Mouse (Mus musculus): Measurements from ENCODE around the gene Apip.
A peak's percentile ranks its signal among the peaks of the same experiment; 100 is the strongest.

Gene Apip

DNA sequence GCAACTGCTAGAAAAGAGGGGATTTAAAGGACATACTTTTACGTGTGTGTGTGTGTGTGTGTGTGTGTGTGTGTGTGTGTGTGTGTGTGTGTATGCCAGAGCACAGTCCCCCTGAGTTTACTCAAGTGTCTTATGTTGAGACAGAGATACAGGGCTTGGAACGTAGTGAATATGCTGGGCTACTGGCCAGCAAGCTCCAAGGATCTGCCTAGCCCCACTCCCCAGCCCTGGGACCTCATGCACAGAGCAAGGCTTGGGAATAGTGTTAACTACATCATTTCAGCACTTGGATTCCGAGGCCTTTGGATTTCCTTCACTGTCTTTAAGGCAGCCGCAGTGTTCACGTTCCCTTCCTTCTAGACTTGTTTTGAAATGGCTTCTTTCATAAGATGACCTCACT is 29.1 kb downstream of the Apip start:
- no peak for DNase-seq (ENCODE audit: low read depth, low spot score)

DNA sequence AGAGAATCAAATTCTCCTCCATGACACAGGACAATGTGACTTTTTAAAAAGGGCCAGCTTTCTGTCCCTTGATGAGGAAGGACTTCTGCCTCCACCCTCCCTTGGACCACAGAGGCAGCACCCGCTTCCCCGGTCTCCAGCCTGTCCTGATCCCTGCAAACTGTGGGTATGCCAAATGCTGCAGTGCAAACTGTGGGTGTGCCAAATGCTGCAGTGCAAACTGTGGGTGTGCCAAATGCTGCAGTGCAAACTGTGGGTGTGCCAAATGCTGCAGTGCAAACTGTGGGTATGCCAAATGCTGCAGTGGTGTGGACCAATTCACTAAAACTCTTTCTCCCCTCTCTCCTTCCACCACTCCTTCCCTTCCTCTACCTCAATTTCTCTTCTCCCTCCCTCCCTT is 32.7 kb downstream of the Apip start:
- no peak for DNase-seq (ENCODE audit: low read depth, low spot score)

DNA sequence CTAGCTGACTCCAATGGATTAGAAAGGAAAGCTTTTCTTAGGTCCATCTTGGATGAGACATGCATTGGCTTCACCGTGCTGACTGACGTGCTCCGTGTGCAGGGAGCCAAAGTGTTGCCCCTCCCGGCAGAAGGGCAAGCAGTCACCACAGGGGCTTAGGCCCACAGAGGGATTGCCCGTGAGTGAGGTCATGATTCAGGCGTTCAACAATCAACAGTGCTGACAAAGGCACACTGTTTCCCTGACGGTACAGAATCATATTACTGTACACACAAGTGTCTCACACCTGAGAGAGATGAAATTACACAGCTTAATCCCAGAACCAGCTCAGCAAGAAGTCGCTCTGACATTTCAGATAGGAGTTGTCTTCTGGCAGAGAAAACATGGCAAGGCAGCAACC is 38.2 kb downstream of the Apip start:
- DNase-seq (ENCODE audit: low read depth, low spot score), result no peak

DNA sequence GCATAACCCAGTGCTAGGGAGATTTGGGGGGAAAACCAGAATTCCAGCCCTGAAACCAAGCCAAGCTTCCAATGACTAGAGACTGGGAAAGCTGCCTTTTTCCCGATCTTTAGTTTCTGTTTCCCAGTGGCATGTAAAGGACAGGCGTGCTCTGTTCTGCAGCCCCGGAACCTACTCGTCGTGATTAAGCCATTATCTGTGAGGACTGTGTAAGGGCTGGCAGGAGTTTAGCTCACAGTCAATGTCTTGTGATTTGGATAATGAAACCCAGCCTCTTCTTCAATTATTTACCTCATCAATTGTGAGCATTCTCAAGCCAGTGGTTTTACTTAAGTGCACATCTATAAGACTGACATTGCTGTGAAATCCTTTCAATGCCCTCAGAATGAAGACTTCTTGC is 43.7 kb downstream of the Apip start:
- DNase-seq (ENCODE audit: low read depth, low spot score), result no peak

DNA sequence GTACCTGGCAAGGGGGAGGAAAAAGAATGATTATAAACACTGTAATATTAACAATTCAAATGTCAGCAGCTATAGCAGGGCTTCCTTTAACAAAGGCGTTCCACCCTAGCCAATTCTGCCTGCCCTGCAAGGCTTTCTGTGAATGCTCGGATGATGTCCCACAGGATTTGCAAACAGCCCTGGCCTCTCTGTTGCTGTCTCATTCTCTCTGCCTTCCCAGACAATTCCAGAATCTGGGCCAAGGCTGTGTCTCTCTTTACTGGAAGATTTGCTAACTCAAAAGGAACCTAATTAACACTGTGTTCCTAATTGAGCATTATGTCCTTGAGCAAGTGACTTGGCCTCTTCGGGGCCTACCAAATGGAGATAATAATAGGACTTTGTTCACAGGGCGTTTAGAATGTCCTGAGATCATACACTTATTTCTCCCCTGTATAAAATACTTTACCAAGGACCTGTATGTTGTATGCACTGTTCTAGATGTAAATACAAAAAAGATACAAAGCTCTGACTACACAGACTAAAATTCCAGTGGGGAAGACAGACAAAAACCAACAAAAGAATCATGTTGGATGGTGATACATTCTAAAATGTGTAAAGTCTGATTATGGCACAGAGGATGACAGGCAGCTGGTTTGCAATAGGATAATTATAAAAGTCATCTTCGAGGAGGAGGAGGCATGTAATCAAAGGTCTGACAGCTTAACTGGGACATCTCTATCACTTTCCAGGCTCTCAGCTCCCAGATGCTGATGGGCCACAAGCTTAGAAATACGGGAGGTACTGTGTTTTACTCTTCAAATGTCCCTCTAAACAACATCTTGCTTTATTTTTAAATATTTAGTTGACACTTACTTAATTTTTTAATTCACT is 45.1 kb downstream of the Apip start:
- no peak for DNase-seq (ENCODE audit: low read depth, low spot score)

DNA sequence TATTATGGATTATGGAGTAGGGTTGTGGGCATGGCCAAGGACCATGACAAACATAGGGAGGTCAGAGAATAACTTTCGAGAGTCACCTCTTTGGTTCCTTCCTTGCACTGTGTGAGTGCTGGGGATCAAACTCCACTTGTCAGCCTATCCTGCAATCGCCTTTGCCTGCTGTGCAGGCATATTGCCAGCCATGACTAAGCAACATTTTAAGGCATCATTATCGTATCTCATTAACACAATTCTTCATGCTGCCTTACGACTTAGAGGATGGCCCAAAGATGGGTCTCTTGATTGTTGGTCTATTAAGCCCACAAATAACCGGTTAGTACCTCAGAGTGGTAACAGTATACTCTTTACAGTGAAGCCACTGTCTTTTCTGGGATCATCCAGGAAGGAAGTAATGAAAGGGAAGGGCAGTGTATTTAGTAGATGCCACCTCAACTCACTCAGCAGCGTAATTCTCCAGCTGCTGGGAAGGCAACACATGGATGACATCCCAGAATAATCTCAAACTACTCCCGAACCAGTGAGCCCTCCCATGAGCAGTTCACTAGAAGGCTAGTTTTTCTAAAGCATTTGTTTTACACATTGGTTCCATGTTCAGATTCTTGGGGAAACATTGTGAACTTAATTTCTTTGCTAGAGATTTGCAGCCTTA is 45.9 kb downstream of the Apip start:
- no peak for DNase-seq (ENCODE audit: low read depth, low spot score)

DNA sequence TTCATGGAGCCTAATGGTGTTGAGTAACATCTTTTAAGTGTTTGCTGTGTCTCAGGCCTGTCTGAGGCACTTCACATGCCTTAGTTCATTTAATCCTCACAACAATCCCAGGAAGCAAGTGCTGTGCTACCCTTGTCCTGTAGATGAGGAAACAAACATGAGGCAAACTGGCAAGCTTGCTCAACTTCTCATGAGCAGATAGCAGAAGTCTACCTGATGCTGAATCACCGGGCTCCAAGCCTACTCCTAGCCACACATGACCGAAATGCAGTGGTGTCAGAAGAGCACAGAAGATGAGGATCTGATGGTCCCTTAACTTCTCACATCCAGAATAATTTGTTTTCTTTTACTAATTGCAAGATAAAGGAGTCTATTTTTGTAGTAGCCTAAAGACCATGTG is 56.2 kb downstream of the Apip start:
- DNase-seq (ENCODE audit: low read depth, low spot score), result no peak

DNA sequence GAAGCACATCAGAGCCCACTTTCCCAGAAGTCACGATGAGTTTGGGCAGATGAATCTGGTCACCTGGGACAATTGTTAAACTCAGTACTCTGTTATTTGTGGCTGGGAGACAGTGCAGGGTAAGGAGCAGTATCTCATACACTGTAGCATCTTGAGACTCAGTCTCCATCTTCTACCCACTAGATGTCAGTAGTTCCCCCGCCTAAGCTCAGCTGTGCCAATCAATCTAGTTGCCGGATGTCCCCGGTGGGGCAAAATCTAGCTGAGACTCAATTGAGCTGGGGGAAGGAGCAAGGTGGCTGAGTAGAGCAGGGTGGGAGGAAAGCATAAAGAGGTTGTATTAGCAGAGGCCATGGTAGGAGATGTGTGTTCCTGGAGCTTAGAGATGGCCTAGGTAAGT is 57.7 kb downstream of the Apip start:
- peak; percentile 60 for DNase-seq (ENCODE audit: low read depth, low spot score)

DNA sequence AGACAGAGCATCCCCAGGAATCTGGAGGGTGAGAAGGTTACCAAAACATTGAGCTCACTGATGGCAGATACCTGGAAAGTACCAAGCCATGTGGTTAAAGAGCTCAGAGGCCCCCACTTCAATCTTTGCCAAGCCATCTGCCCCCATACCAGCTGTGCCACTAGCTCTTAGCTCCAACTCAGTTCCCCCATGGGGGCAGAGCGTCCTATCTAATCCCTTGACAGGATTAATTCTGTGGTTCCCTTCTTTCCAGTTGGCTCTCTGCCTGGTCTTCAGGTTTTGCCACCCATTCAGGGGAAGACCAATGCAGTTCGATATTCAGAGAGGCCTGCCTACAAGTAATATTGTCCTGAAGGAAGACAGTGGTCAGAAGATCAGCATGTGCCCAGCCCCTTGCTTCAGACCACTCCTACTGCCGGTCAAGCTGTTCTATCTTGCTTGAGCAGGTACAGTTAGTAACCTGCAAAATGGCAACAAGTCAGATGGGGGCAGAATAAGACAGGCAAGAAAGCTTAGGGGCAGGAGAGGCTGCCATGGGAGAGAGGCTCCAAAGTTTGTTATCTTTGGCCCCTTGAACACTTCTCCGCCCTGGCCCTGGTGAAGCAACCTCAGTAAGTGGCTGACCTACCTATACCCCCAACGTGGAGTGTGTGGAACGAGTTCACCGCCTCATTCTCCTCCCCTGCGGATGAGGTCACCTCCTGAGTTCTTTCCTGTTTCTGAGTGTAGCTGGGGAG is 65.2 kb downstream of the Apip start:
- DNase-seq (ENCODE audit: low read depth, low spot score), result peak; percentile 54
